Mouse (Mus musculus) activated CD4-positive, CD25-positive, alpha-beta regulatory T cell, adult 4 months (primary cell): ENCODE results near the gene Klhl32. TPM values are rescaled to one million over a fixed set of nuclear protein-coding genes. Genes with fewer than 3 reads are reported as not detected.
A peak's percentile ranks its signal among the peaks of the same experiment; 100 is the strongest.
"Not testable (repeated sequence)": the region's sequence is repeated elsewhere in the genome, so short reads cannot be mapped to it uniquely, and the experiment has no call there.

Experiments
- ATAC-seq: one replicate; pipeline ENCODE4 v1.8.0; 2017
- polyA plus RNA-seq, 2 experiments: library from polyadenylated mRNA; unstranded; fragments of 100-300 nt; shearing (Covaris generic); gene quantifications; one replicate each; pipeline ENCODE4 v1.2.1; 2017

The Klhl32 gene
- under 1 TPM; 0.15 to 0.37 TPM for polyA plus RNA-seq

GRCm38 (mm10) chr4:24850401-24851325, at the start of gene Klhl32:
Gene Klhl32, minus strand, starts transcription at chr4:24851124.
- ATAC-seq, result no peak

GRCm38 (mm10) chr4:24899146-24899545, 48.2 kb upstream of the Klhl32 start:
- no peak for ATAC-seq

GRCm38 (mm10) chr4:24898636-24899035, 47.7 kb upstream of the Klhl32 start:
- ATAC-seq, result no peak

- peak; percentile 93 for ATAC-seq
These were observed 47.1 kb upstream of the Klhl32 start, which contains the start of gene Ndufaf4 for GRCm38 (mm10) chr4:24897851-24898515. Gene Ndufaf4, plus strand, starts transcription at chr4:24898083.

- ATAC-seq, result peak; percentile 3
These were observed 46.4 kb upstream of the Klhl32 start for GRCm38 (mm10) chr4:24897351-24897750.

GRCm38 (mm10) chr4:24896829-24897228, 45.9 kb upstream of the Klhl32 start:
- ATAC-seq, result no peak

- ATAC-seq, result no peak
These were observed 43.7 kb upstream of the Klhl32 start for GRCm38 (mm10) chr4:24894625-24895024.

GRCm38 (mm10) chr4:24892293-24892692, 41.4 kb upstream of the Klhl32 start:
- not testable (repeated sequence) for ATAC-seq

GRCm38 (mm10) chr4:24889386-24889785, 38.5 kb upstream of the Klhl32 start:
- not testable (repeated sequence) for ATAC-seq

- ATAC-seq, result no peak
These were observed 18.3 kb upstream of the Klhl32 start for GRCm38 (mm10) chr4:24869230-24869629.

- ATAC-seq, result no peak
These were observed 14.8 kb upstream of the Klhl32 start for GRCm38 (mm10) chr4:24865691-24866090.

GRCm38 (mm10) chr4:24847406-24847805, 3.5 kb downstream of the Klhl32 start:
- ATAC-seq, result no peak

GRCm38 (mm10) chr4:24845546-24845945, 5.4 kb downstream of the Klhl32 start:
- ATAC-seq, result no peak

GRCm38 (mm10) chr4:24838567-24838966, 12.4 kb downstream of the Klhl32 start:
- no peak for ATAC-seq

GRCm38 (mm10) chr4:24835555-24835954, 15.4 kb downstream of the Klhl32 start:
- ATAC-seq, result no peak

GRCm38 (mm10) chr4:24808316-24808715, 42.6 kb downstream of the Klhl32 start:
- ATAC-seq, result no peak

GRCm38 (mm10) chr4:24801881-24802280, 49.0 kb downstream of the Klhl32 start:
- ATAC-seq, result no peak

GRCm38 (mm10) chr4:24801343-24801742, 49.6 kb downstream of the Klhl32 start:
- no peak for ATAC-seq

GRCm38 (mm10) chr4:24800345-24800936, 50.5 kb downstream of the Klhl32 start:
- ATAC-seq, result no peak

- no peak for ATAC-seq
These were observed 51.9 kb downstream of the Klhl32 start for GRCm38 (mm10) chr4:24799037-24799436.

GRCm38 (mm10) chr4:24797868-24798267, 53.1 kb downstream of the Klhl32 start:
- no peak for ATAC-seq

- ATAC-seq, result no peak
These were observed 53.6 kb downstream of the Klhl32 start for GRCm38 (mm10) chr4:24797280-24797679.

- no peak for ATAC-seq
These were observed 54.7 kb downstream of the Klhl32 start for GRCm38 (mm10) chr4:24796229-24796628.
